Mouse (Mus musculus) small intestine, adult 2 months (tissue): ENCODE measurements around the gene Arhgef2.

Experiments used
- CTCF ChIP-seq: fragments of 200-500 bp; IDR thresholded peaks from 2 replicates; pipeline ENCODE4 v1.5.1; 2012; ENCODE audit warnings: low read depth, mild to moderate bottlenecking, control low read depth, inconsistent platforms, low read length, moderate library complexity, mixed read lengths; ENCODE audit not compliant: insufficient replicate concordance, insufficient read length; ENCODE audit errors: extremely low read depth
- POLR2A ChIP-seq: fragments of 200-500 bp; IDR thresholded peaks from 2 replicates; pipeline ENCODE4 v1.6.1; 2012; ENCODE audit warnings: low read depth, mild to moderate bottlenecking, control low read depth, inconsistent platforms, low read length, moderate library complexity

DNA sequence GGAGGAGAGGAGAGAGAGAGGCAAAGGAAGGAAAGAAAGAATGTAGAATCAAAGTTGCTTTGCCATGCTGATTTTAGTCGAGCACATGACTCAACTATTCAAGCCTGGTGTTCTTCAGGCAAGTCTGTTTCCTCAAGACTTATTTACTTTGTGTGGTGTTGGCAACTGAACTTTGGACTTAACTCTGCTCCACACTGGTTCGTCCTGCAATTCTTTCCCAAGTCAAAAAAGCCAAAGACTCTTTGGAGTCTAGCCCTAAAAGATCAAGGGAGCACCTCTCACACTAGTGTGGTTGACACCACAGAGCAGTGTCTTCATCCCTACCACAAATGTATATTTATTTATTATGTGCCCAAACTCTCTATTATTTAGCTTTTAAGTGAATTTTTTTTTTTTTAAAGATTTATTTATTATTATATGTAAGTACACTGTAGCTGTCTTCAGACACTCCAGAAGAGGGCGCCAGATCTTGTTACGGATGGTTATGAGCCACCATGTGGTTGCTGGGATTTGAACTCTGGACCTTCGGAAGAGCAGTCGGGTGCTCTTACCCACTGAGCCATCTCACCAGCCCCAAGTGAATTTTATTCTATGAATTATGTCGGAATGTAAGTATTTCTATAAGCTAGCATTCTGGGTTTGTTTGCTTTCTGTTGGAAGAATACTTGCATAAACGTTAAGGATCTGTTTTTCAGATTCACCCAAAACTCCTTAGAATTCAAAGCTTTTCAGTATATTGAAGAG is 78.6 kb downstream of the Arhgef2 start:
- no peak for TF ChIP-seq CTCF
- no peak for TF ChIP-seq POLR2A
